Mouse (Mus musculus): ENCODE measurements at regions not wholly inside any gene's neighbourhood (a gene's known extent, or its start where the extent isn't known, plus 50 kb on each side); places are given as distances from the start of the nearest gene placed in this dataset.

- Histone ChIP-seq H3K36me3 (replicated peaks) (no peaks in the 10 kb centered on the region), H3K27me3 (replicated peaks) (no peaks in the 10 kb centered on the region), H3K4me3 (no peak overlapping the region), H3K4me2 (no peak overlapping the region), H3K9me3 (no peaks in the 10 kb centered on the region), H3K9ac (no peak overlapping the region), H3K4me1 (0 out of 2 replicates have a peak, but pooled peaks cover 2% of the 10 kb centered on the region), H3K27ac (no peak overlapping the region)
- 52% methylated on average over 4 of the region's 4 CpGs for WGBS
- ATAC-seq (replicated peaks) = no peak
Measured at GRCm38 (mm10) chr3:66646251-66646650, 334.9 kb upstream of the Rsrc1 start.

DNA sequence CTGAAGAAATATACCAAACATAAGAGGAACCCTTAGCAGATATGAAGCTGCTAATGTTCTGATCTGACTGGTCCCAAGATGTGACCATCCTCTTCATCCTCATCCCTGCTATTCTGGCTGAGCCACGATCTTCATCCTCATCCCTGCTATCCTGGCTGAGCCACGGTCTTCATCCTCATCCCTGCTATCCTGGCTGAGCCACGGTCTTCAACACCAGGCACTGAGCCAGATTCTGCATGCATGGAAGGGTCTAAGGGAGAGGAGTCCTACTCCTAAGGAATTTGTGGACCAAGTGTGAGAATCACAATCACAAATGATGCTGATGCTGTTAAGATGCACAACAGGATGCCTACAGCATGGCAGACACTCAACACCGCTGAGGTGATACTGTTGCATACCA, 331.9 kb upstream of the Rsrc1 start:
- no peaks in the 10 kb centered on the region for H3K27me3 ChIP-seq (replicated peaks)
- no peak overlapping the region for H3K27ac ChIP-seq
- H3K4me2 ChIP-seq = no peak overlapping the region
- ATAC-seq (replicated peaks) = no peak
- H3K9me3 ChIP-seq = no peaks in the 10 kb centered on the region
- 88% methylated on average over 4 of the region's 4 CpGs for WGBS
- 0 out of 2 replicates have a peak, but pooled peaks cover 2% of the 10 kb centered on the region for H3K4me1 ChIP-seq
- H3K9ac ChIP-seq = no peak overlapping the region
- no peaks in the 10 kb centered on the region for H3K36me3 ChIP-seq (replicated peaks)
- H3K4me3 ChIP-seq = no peak overlapping the region

- Histone ChIP-seq H3K4me2 (no peak overlapping the region), H3K36me3 (replicated peaks) (no peaks in the 10 kb centered on the region), H3K4me3 (no peak overlapping the region), H3K27ac (no peak overlapping the region), H3K27me3 (replicated peaks) (no peaks in the 10 kb centered on the region), H3K4me1 (0 out of 2 replicates have a peak, but pooled peaks cover 2% of the 10 kb centered on the region), H3K9me3 (no peaks in the 10 kb centered on the region), H3K9ac (no peak overlapping the region)
- peak; percentile 52 for ATAC-seq (replicated peaks)
- WGBS = 82% methylated on average over 15 of the region's 15 CpGs
Measured at GRCm38 (mm10) chr3:66650076-66650748, 331.0 kb upstream of the Rsrc1 start.

- Histone ChIP-seq H3K36me3 (replicated peaks) (no peaks in the 10 kb centered on the region), H3K4me2 (peak overlapping the region; percentile 24; the same call in 1 of the 2 replicates), H3K9ac (no peak overlapping the region), H3K4me1 (0 out of 2 replicates have a peak, but pooled peaks cover 2% of the 10 kb centered on the region), H3K27me3 (replicated peaks) (no peaks in the 10 kb centered on the region), H3K4me3 (no peak overlapping the region), H3K9me3 (no peaks in the 10 kb centered on the region), H3K27ac (no peak overlapping the region)
- 61% methylated on average over 16 of the region's 16 CpGs for WGBS
- ATAC-seq (replicated peaks) = peak; percentile 50; the same call in 1 of the 2 replicates
Measured at GRCm38 (mm10) chr3:66650749-66651472, 330.3 kb upstream of the Rsrc1 start.

DNA sequence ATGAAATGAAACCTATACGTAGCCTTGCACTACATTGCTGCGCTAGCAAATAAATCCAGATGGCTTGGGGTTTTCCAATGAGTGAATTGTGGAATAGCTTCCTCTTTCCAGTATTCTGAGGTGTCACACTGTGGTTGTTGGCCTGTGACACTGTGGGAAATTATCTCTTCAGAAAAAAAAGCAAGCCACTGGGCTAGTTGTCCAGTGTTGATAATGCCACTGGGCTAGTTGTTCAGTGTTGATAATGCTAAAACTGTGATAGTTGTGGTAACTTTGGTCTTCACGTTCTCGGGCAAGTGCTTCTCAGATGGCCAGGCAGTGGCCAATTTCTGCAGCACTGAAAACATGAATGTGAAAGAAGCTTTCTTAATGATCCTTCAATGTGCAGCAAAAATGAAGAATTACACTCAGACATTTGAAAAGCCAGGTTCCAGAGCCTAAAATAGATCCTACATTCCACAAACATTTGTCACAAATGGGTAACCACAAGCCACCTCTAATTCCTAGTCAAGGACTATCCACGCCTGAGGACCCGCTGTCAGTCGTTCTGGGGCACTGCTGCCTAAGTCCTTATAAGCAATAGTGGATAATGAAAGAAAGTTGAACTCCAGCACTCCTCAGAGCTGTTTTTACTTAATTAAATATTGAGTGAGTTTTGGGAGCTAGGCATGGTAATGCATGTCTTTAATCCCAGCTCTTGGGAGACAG, 328.9 kb upstream of the Rsrc1 start:
- Histone ChIP-seq H3K9me3 (no peaks in the 10 kb centered on the region), H3K36me3 (replicated peaks) (no peaks in the 10 kb centered on the region), H3K27me3 (replicated peaks) (no peaks in the 10 kb centered on the region), H3K4me3 (no peak overlapping the region), H3K27ac (no peak overlapping the region), H3K4me1 (0 out of 2 replicates have a peak, but pooled peaks cover 2% of the 10 kb centered on the region), H3K4me2 (no peak overlapping the region), H3K9ac (no peak overlapping the region)
- 91% methylated on average over 7 of the region's 7 CpGs for WGBS
- ATAC-seq (replicated peaks) = no peak

DNA sequence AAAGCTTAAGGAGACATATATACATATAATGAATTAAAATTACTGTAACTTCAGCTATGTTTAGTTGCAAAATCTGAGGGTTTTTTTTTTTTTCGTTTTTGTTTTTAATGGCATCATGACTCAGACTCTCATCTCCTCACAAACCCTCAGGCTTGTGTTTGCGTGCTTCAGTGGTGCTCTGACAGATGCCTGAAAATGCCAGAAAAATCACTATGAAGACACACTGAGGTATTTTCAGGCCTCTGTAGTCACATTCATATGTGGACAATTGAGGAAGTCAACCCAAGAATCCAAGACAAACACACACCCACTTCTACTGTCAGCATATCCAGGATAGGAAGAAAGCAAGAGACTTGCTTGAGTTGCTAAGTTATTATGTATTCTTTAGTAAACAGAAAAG, 327.2 kb upstream of the Rsrc1 start:
- Histone ChIP-seq H3K27ac (no peak overlapping the region), H3K36me3 (replicated peaks) (no peaks in the 10 kb centered on the region), H3K9me3 (no peaks in the 10 kb centered on the region), H3K4me1 (0 out of 2 replicates have a peak, but pooled peaks cover 2% of the 10 kb centered on the region), H3K27me3 (replicated peaks) (no peaks in the 10 kb centered on the region), H3K4me2 (no peak overlapping the region), H3K9ac (no peak overlapping the region), H3K4me3 (no peak overlapping the region)
- no peak for ATAC-seq (replicated peaks)
- 76% methylated on average over 2 of the region's 2 CpGs for WGBS

DNA sequence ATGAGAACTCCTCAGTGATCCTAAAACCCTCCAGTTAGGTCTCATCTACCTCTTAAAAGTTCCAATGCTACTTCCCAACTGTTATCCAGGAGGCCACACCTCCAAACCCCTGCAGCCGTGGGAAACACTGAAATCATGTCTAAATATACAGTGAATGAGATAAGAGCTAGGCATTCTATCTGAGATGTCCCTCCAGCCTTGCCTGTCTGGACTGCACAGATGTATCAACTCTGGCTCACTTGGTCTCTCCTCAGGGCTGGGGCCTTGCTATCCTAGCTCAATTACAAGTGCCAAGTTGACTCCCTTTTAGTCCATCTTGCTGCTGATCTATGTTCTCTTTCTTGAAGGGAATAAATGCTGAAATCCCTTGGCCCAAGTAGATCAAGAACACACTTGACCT, 326.3 kb upstream of the Rsrc1 start:
- Histone ChIP-seq H3K4me3 (no peak overlapping the region), H3K27me3 (replicated peaks) (no peaks in the 10 kb centered on the region)

DNA sequence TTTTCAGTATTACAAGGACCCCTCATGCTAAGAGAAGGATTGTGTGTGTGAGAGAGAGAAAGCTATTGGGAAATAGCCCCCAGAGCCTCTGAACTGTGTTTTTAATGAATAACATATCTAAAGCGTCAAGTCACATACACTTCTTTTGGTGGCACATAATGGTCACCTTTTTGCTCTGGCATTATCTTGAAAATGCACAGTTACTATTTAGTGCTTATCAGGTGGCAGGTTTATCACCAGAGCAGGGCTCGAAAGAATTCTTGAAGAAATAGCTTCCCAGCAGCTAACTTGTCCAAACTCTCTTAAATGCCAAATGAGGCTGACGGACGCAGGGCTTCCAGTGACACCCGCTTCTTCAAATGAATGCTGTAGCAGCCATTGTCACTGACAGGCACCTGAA, 324.7 kb upstream of the Rsrc1 start:
- no peak overlapping the region for H3K27ac ChIP-seq

More for the DNA sequence above, 326.3 kb upstream of the Rsrc1 start:
- WGBS = 62% methylated on average over 1 of the region's 1 CpGs
- H3K4me2 ChIP-seq = no peak overlapping the region
- H3K27ac ChIP-seq = no peak overlapping the region
- H3K4me1 ChIP-seq = 0 out of 2 replicates have a peak, but pooled peaks cover 2% of the 10 kb centered on the region
- no peaks in the 10 kb centered on the region for H3K36me3 ChIP-seq (replicated peaks)
- ATAC-seq (replicated peaks) = no peak
- H3K9ac ChIP-seq = no peak overlapping the region
- no peaks in the 10 kb centered on the region for H3K9me3 ChIP-seq

DNA sequence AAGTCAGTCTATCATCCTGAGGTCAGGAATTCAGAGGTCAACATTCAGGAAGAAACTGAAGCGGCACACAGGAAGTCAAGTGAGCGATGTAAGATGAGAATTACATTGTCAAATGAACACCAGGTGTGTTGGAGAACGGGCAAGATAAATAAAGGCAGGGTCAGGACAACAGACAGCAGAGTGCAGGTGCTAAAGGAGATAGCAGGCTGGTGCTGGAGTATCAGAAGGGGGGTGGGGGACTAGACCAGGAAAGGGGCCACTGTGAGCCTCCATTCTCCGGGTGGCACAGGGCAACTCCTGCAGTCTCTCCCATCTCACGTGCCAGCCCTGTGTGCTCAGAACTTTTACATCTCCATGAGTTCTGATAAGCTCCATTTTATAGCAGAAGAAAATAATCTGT, 320.6 kb upstream of the Rsrc1 start:
- WGBS = 65% methylated on average over 5 of the region's 5 CpGs
- H3K9ac ChIP-seq = no peak overlapping the region

More for the DNA sequence above, 324.7 kb upstream of the Rsrc1 start:
- H3K36me3 ChIP-seq (replicated peaks) = no peaks in the 10 kb centered on the region
- H3K4me1 ChIP-seq = no peaks in the 10 kb centered on the region
- no peak overlapping the region for H3K4me3 ChIP-seq
- 87% methylated on average over 5 of the region's 5 CpGs for WGBS
- no peak overlapping the region for H3K9ac ChIP-seq
- no peak for ATAC-seq (replicated peaks)
- no peaks in the 10 kb centered on the region for H3K27me3 ChIP-seq (replicated peaks)
- no peaks in the 10 kb centered on the region for H3K9me3 ChIP-seq
- H3K4me2 ChIP-seq = no peak overlapping the region

GRCm38 (mm10) chr3:66661826-66662618, 319.2 kb upstream of the Rsrc1 start:
- H3K4me1 ChIP-seq = peaks cover 9% of the 10 kb centered on the region; the same call in 1 of the 2 replicates
- WGBS = 47% methylated on average over 8 of the region's 8 CpGs
- H3K4me3 ChIP-seq = no peak overlapping the region
- no peak overlapping the region for H3K27ac ChIP-seq
- 0 out of 2 replicates have a peak, but pooled peaks have one; percentile 37 for ATAC-seq (replicated peaks)
- no peaks in the 10 kb centered on the region for H3K36me3 ChIP-seq (replicated peaks)
- H3K4me2 ChIP-seq = no peak overlapping the region
- no peak overlapping the region for H3K9ac ChIP-seq
- H3K9me3 ChIP-seq = no peaks in the 10 kb centered on the region
- H3K27me3 ChIP-seq (replicated peaks) = no peaks in the 10 kb centered on the region

More for the DNA sequence above, 320.6 kb upstream of the Rsrc1 start:
- Histone ChIP-seq H3K27ac (no peak overlapping the region), H3K4me2 (no peak overlapping the region), H3K4me1 (peaks cover 9% of the 10 kb centered on the region; the same call in 1 of the 2 replicates), H3K9me3 (no peaks in the 10 kb centered on the region), H3K36me3 (replicated peaks) (no peaks in the 10 kb centered on the region), H3K4me3 (no peak overlapping the region), H3K27me3 (replicated peaks) (no peaks in the 10 kb centered on the region)
- no peak for ATAC-seq (replicated peaks)

DNA sequence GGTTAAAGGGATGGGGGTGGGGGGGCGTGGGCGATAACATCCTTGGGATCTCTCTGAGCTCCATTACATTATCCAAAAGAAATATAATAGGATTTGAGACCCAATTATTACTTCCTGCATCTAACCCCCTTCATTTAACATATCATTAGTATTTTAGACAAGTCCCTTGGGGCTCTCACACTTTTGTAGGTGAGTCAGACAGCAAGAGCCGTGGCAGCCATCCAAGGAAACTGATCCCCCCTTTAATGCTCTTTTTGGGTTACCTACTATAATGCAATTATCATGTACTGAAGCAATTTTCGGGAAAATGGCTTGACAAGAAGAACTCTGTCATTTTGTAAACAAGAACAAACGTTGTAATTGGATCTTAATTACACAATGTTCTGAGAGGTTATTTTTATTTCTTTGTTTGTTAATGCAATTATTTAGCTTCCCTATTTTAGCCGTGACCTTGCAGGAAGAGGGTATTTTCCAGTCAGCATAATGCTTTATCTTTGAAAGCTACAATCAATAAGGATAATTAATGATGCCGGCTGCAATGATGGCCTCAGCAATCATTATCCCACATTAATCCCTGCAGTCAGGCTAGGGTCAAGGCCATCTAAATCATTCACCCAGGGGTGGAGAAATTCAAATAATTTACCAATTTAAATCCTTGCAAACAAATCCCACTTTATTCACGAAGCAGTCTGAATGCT, 297.5 kb upstream of the Rsrc1 start:
- Histone ChIP-seq H3K27me3 (replicated peaks) (no peaks in the 10 kb centered on the region), H3K36me3 (replicated peaks) (no peaks in the 10 kb centered on the region), H3K4me1 (0 out of 2 replicates have a peak, but pooled peaks cover 12% of the 10 kb centered on the region), H3K9me3 (no peaks in the 10 kb centered on the region), H3K4me2 (no peak overlapping the region), H3K9ac (no peak overlapping the region), H3K4me3 (no peak overlapping the region), H3K27ac (no peak overlapping the region)
- 35% methylated on average over 8 of the region's 8 CpGs for WGBS
- ATAC-seq (replicated peaks) = peak; percentile 65
